Mouse (Mus musculus): ENCODE results near the gene Slc5a4a. TPM values are rescaled to one million over a fixed set of nuclear protein-coding genes. Genes with fewer than 3 reads are reported as not detected.

The Slc5a4a gene
- polyA plus RNA-seq, 1 experiment = not detected

DNA sequence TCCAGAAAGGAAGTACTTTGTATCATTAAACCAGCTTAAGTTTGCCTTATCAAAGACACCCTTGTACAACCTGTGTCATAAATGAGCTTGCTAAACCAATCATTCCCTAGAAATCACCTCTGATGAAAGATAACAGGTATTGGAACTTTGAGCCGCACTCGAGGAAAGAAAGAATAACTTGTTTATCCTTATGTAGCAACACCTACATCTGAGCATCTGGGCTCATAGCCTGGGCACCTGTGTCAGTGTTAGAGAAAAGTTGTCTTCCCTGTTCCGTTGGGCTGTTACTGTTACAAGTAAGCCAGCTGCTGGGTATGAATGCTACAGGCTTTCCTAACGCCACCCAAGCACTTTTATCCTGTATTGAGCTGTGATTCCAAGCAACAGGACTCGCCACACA is 10.3 kb downstream of the Slc5a4a start:
- no peak overlapping the region for H3K4me3 ChIP-seq (replicated peaks)
- H3K4me1 ChIP-seq (ENCODE audit: control insufficient read depth) = no peaks in the 10 kb centered on the region
- H3K27me3 ChIP-seq (ENCODE audit: control insufficient read depth) = no peaks in the 10 kb centered on the region
- TF ChIP-seq GATA1 (IDR thresholded peaks at IDR 0.05; ENCODE audit: low read length) (no peak), TAL1 (IDR thresholded peaks at IDR 0.05; ENCODE audit: low read length) (no peak)
- H3K36me3 ChIP-seq (ENCODE audit: control insufficient read depth) = no peaks in the 10 kb centered on the region
- no peaks in the 10 kb centered on the region for H3K9me3 ChIP-seq (ENCODE audit: control insufficient read depth, low read length)

DNA sequence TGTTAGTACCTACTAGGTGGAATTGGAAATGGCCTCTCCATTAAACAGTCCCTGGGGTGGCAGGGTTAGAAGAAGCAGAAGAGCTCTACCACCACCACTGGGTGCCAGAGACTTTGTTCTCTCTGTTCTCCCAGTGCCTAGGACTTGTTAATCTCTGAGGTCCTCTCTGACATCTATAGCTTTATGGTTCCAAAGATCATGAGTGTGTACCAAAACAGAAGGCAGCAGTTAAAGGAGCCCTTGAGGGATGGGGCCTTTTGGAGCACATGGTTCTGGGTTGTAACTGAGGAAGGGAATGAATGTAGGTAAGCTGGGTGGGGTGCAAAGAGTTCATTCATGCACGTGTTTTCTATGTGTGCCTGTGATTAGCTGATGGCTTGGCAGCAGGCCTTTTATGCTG is 10.8 kb downstream of the Slc5a4a start:
- no peak for TF ChIP-seq GATA1 (IDR thresholded peaks at IDR 0.05; ENCODE audit: low read length)
- TF ChIP-seq TAL1 (IDR thresholded peaks at IDR 0.05; ENCODE audit: low read length) = no peak
- no peaks in the 10 kb centered on the region for H3K36me3 ChIP-seq (ENCODE audit: control insufficient read depth)
- H3K4me3 ChIP-seq (replicated peaks) = no peak overlapping the region

DNA sequence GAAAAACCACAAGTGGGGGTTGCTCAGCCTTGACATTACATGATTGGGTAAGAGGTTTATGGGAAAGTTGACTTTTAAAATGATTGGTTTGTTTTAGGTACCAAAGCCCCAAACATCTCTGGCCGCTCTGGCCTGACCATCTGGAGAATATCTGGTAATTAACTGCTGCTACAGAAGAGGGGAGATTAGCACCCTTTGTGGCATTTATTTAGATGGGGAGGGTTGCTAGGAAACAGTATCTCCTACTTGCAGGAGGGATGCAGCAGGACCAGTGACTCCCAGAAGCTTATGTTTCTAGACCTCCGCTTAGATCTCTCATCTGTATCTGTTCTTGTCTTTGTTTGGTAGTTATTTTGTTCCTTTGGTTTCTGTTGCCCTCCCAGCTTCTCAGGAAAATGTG is 27.6 kb downstream of the Slc5a4a start:
- Histone ChIP-seq H3K9me3 (ENCODE audit: control insufficient read depth, low read length) (no peaks in the 10 kb centered on the region), H3K4me3 (replicated peaks) (no peak overlapping the region), H3K4me1 (ENCODE audit: control insufficient read depth) (no peaks in the 10 kb centered on the region), H3K36me3 (ENCODE audit: control insufficient read depth) (no peaks in the 10 kb centered on the region), H3K27me3 (ENCODE audit: control insufficient read depth) (no peaks in the 10 kb centered on the region)
- TF ChIP-seq GATA1 (IDR thresholded peaks at IDR 0.05; ENCODE audit: low read length) (no peak), TAL1 (IDR thresholded peaks at IDR 0.05; ENCODE audit: low read length) (no peak)

More for the DNA sequence above, 10.8 kb downstream of the Slc5a4a start:
- Histone ChIP-seq H3K9me3 (ENCODE audit: control insufficient read depth, low read length) (no peaks in the 10 kb centered on the region), H3K27me3 (ENCODE audit: control insufficient read depth) (no peaks in the 10 kb centered on the region), H3K4me1 (ENCODE audit: control insufficient read depth) (no peaks in the 10 kb centered on the region)

DNA sequence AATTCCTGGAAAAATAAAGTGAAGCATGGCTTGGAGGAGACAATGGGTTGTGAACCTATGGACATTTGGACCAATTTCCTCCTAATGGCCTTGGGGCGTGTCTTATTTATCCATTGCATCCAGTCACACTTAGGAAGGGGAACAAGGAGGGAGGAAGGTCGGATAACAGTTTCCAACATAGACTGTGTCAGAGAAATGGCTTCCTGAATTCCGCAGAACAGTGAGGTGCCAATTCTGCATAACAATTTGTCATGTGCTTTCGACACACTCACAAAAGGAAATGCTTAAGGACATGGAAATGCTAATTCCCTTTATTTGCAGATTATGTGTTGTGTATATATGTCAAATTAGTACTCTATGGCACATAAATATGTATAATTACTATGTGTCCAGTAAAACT is 38.0 kb downstream of the Slc5a4a start:
- Histone ChIP-seq H3K4me3 (replicated peaks) (no peak overlapping the region), H3K36me3 (ENCODE audit: control insufficient read depth) (no peaks in the 10 kb centered on the region), H3K9me3 (ENCODE audit: control insufficient read depth, low read length) (no peaks in the 10 kb centered on the region), H3K4me1 (ENCODE audit: control insufficient read depth) (no peaks in the 10 kb centered on the region), H3K27me3 (ENCODE audit: control insufficient read depth) (no peaks in the 10 kb centered on the region)
- no peak for TF ChIP-seq TAL1 (IDR thresholded peaks at IDR 0.05; ENCODE audit: low read length)
- no peak for TF ChIP-seq GATA1 (IDR thresholded peaks at IDR 0.05; ENCODE audit: low read length)

DNA sequence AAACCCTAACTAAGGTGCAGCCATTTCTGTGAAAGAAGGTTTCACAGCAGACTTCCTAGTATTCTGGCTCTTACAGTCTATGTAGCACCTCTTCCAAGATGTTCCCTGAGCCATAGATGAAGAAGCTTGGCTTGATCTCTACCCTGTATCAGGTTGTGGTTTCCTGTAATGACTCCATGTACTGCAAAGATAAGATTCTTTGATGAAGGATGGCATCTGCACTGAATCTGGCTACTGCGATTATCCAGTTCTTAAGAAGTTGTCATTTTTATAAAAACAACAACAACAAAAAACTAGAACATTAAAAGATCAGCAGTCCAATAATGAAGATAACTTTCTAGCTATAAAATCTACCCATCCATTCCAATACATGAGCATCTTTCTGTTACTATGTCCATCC is 40.8 kb downstream of the Slc5a4a start:
- Histone ChIP-seq H3K4me1 (ENCODE audit: control insufficient read depth) (no peaks in the 10 kb centered on the region), H3K4me3 (replicated peaks) (no peak overlapping the region), H3K36me3 (ENCODE audit: control insufficient read depth) (no peaks in the 10 kb centered on the region), H3K27me3 (ENCODE audit: control insufficient read depth) (no peaks in the 10 kb centered on the region), H3K9me3 (ENCODE audit: control insufficient read depth, low read length) (no peaks in the 10 kb centered on the region)
- TF ChIP-seq TAL1 (IDR thresholded peaks at IDR 0.05; ENCODE audit: low read length) = no peak
- no peak for TF ChIP-seq GATA1 (IDR thresholded peaks at IDR 0.05; ENCODE audit: low read length)

DNA sequence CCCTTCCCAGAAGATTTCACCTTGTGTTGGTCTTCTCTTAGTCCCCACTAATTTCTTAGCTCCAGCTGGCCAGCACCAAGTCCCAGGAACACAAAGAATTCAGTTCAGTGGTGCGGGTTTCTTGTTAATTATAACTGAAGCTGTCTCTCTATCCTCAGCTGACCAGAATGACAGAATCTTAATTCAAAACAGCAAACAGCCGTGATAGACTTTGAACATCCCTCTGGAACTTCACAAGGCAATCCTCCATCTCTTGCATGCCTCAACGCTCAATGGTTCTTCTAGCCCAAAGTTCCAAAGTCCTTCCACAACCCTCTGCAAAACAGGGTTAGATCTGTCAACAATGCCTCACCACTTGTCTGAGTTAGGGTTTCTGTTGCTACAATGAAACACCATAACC is 54.2 kb downstream of the Slc5a4a start:
- TF ChIP-seq GATA1 (IDR thresholded peaks at IDR 0.05; ENCODE audit: low read length) = no peak
- TF ChIP-seq TAL1 (IDR thresholded peaks at IDR 0.05; ENCODE audit: low read length) = no peak
- no peak overlapping the region for H3K4me3 ChIP-seq (replicated peaks)
- no peaks in the 10 kb centered on the region for H3K27me3 ChIP-seq (ENCODE audit: control insufficient read depth)
- H3K36me3 ChIP-seq (ENCODE audit: control insufficient read depth) = no peaks in the 10 kb centered on the region
- no peaks in the 10 kb centered on the region for H3K9me3 ChIP-seq (ENCODE audit: control insufficient read depth, low read length)
- H3K4me1 ChIP-seq (ENCODE audit: control insufficient read depth) = 0 out of 2 replicates have a peak, but pooled peaks cover 2% of the 10 kb centered on the region

DNA sequence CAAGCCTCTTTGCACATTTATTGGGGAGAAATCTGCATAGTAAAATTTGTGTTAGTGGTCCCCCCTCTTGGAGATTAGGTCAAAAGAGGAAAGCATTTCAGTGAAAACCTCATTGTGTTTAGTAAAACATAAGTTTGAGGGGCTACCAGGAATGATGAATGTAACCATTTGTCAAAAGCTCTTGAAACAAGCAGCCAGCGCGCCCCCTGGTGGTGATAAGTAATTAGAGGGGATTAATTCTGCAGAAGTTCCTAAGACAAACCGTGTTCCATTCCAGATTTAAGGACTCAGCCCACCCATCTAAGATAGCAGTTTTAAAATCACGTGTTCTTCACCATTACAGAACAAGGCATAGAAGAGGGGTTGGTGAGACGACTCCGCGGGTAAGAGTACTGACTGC is 54.7 kb downstream of the Slc5a4a start:
- no peaks in the 10 kb centered on the region for H3K36me3 ChIP-seq (ENCODE audit: control insufficient read depth)
- H3K4me3 ChIP-seq (replicated peaks) = no peak overlapping the region
- H3K27me3 ChIP-seq (ENCODE audit: control insufficient read depth) = no peaks in the 10 kb centered on the region
- H3K9me3 ChIP-seq (ENCODE audit: control insufficient read depth, low read length) = no peaks in the 10 kb centered on the region
- TF ChIP-seq TAL1 (IDR thresholded peaks at IDR 0.05; ENCODE audit: low read length) (no peak), GATA1 (IDR thresholded peaks at IDR 0.05; ENCODE audit: low read length) (no peak)
- 0 out of 2 replicates have a peak, but pooled peaks cover 2% of the 10 kb centered on the region for H3K4me1 ChIP-seq (ENCODE audit: control insufficient read depth)

DNA sequence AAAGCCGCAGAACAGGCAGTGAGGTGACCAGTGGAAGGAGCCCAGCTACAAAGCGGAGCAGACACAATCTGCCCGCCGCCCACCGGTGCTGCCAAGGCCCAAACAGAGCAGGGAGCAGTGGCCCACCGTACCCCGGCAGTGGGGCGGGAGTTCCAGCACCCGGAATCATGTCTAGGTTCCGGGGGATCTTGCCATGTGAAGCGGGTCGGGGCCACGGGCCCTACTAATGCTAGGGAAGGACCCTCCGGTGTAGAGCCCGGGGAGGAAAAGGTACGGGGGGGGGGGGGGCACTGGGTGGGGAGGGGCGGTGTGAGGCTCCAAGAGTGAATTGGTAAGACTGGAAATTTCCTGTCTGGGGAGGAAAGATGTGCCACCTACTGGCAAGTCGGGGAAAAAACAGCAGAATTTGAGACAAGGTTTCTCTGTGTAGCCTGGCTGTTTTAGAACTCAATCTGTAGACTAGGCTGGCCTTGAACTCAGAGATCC is 56.6 kb downstream of the Slc5a4a start:
- no peaks in the 10 kb centered on the region for H3K9me3 ChIP-seq (ENCODE audit: control insufficient read depth, low read length)
- H3K4me1 ChIP-seq (ENCODE audit: control insufficient read depth) = no peaks in the 10 kb centered on the region
- peaks cover 2% of the 10 kb centered on the region; the same call in 1 of the 2 replicates for H3K36me3 ChIP-seq (ENCODE audit: control insufficient read depth)
- no peaks in the 10 kb centered on the region for H3K27me3 ChIP-seq (ENCODE audit: control insufficient read depth)
- no peak for TF ChIP-seq GATA1 (IDR thresholded peaks at IDR 0.05; ENCODE audit: low read length)
- no peak overlapping the region for H3K4me3 ChIP-seq (replicated peaks)

DNA sequence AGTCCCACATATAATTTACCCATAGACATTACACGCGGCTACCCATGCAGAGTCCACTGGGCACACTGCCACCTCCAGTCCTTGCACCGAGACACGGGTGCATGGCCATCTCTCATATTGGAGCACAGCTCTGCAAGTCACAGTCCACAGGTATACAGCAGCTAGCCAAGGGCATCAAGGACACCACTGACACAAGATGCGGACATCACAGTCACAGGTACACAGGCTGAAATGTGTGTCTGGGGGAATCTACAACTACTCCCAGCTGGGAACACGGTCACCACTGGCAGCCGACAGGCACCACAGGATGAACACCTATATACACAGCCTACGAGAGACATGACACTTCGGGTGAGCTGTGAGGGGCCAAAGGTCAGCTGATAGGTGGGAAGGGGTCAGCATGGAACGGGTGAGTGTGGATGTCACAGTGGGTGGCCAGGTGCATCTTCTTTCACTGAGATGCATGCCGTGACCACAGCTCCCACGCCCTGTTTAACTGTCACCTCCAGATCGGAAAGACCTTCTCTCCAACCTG is 60.1 kb downstream of the Slc5a4a start:
- H3K36me3 ChIP-seq (ENCODE audit: control insufficient read depth) = peaks cover 2% of the 10 kb centered on the region; the same call in 1 of the 2 replicates
- H3K9me3 ChIP-seq (ENCODE audit: control insufficient read depth, low read length) = no peaks in the 10 kb centered on the region
- no peaks in the 10 kb centered on the region for H3K4me1 ChIP-seq (ENCODE audit: control insufficient read depth)
- H3K4me3 ChIP-seq (replicated peaks) = no peak overlapping the region
- no peaks in the 10 kb centered on the region for H3K27me3 ChIP-seq (ENCODE audit: control insufficient read depth)
- TF ChIP-seq GATA1 (IDR thresholded peaks at IDR 0.05; ENCODE audit: low read length) (no peak), TAL1 (IDR thresholded peaks at IDR 0.05; ENCODE audit: low read length) (no peak)

DNA sequence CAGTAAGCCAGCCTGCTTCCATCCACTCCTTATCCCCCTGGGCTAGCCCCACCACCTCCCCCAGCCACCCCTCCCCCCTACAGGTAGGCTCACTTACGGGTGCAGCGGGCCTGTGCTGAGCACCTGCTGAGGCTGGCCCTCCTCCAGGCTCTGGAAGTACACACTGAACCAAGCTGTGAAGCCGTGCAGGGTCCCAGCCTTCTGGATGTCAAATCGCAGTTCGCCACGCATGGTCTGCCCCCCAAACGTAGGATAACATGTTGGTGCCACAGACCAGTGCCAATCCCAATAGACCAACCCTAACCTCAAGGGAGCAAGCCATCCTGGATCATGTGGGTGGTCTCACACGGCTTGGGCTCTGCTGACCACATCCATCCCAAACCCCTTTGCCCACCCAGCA is 62.0 kb downstream of the Slc5a4a start:
- H3K4me3 ChIP-seq (replicated peaks) = no peak overlapping the region
- no peak for TF ChIP-seq TAL1 (IDR thresholded peaks at IDR 0.05; ENCODE audit: low read length)
- TF ChIP-seq GATA1 (IDR thresholded peaks at IDR 0.05; ENCODE audit: low read length) = no peak
- no peaks in the 10 kb centered on the region for H3K27me3 ChIP-seq (ENCODE audit: control insufficient read depth)

More for the DNA sequence above, 62.0 kb downstream of the Slc5a4a start:
- Histone ChIP-seq H3K36me3 (ENCODE audit: control insufficient read depth) (peaks cover 4% of the 10 kb centered on the region; the same call in 1 of the 2 replicates), H3K9me3 (ENCODE audit: control insufficient read depth, low read length) (peaks cover 8% of the 10 kb centered on the region), H3K4me1 (ENCODE audit: control insufficient read depth) (no peaks in the 10 kb centered on the region)

All from erythroblast, embryonic 14.5 days (primary cell).